Mouse (Mus musculus): ENCODE measurements around the gene Ldb2. TPM values are rescaled to one million over a fixed set of nuclear protein-coding genes. Genes with fewer than 3 reads are reported as not detected.

Gene Ldb2
- 8.8 and 10.4 TPM in 2 replicates for polyA plus RNA-seq (2016; fragmentation: Nextera tagmentation; extraction: Ambion mirVana)

GRCm38 (mm10) chr5:44799053-44799860, at the start of gene Ldb2:
Gene Ldb2, minus strand, starts transcription at chr5:44799680.
- Histone ChIP-seq H3K4me3 (peak within 1 kb of the TSS; percentile 52), H3K9ac (peak within 1 kb of the TSS; percentile 58), H3K36me3 (no peaks in the 10 kb centered on the region), H3K9me3 (replicated peaks) (no peaks in the 10 kb centered on the region), H3K27ac (ENCODE audit: poor library complexity, severe bottlenecking) (no peak within 1 kb of the TSS), H3K4me1 (replicated peaks) (no peaks in the 10 kb centered on the region), H3K4me2 (peak within 1 kb of the TSS; percentile 85), H3K27me3 (replicated peaks) (no peaks in the 10 kb centered on the region)
- peak; percentile 84 for ATAC-seq (ENCODE audit: insufficient number of reproducible peaks, low FRiP score)
- WGBS: 2% methylated on average over 19 of the region's 19 CpGs

GRCm38 (mm10) chr5:44831287-44831686, 31.8 kb upstream of the Ldb2 start:
- H3K27me3 ChIP-seq (replicated peaks): no peaks in the 10 kb centered on the region
- H3K4me2 ChIP-seq: no peak overlapping the region
- H3K9ac ChIP-seq: no peak overlapping the region
- H3K4me1 ChIP-seq (replicated peaks): no peaks in the 10 kb centered on the region
- no peak overlapping the region for H3K4me3 ChIP-seq
- ATAC-seq (ENCODE audit: insufficient number of reproducible peaks, low FRiP score): no peak
- no peaks in the 10 kb centered on the region for H3K36me3 ChIP-seq
- no peak overlapping the region for H3K27ac ChIP-seq (ENCODE audit: poor library complexity, severe bottlenecking)
- WGBS: 60% methylated on average over 5 of the region's 5 CpGs
- no peaks in the 10 kb centered on the region for H3K9me3 ChIP-seq (replicated peaks)

GRCm38 (mm10) chr5:44815506-44815905, 16.0 kb upstream of the Ldb2 start:
- Histone ChIP-seq H3K4me1 (replicated peaks) (no peaks in the 10 kb centered on the region), H3K9me3 (replicated peaks) (no peaks in the 10 kb centered on the region), H3K36me3 (no peaks in the 10 kb centered on the region), H3K4me3 (no peak overlapping the region), H3K4me2 (no peak overlapping the region), H3K27me3 (replicated peaks) (no peaks in the 10 kb centered on the region), H3K27ac (ENCODE audit: poor library complexity, severe bottlenecking) (no peak overlapping the region), H3K9ac (no peak overlapping the region)
- no peak for ATAC-seq (ENCODE audit: insufficient number of reproducible peaks, low FRiP score)
- WGBS: 48% methylated on average over 1 of the region's 1 CpGs

DNA sequence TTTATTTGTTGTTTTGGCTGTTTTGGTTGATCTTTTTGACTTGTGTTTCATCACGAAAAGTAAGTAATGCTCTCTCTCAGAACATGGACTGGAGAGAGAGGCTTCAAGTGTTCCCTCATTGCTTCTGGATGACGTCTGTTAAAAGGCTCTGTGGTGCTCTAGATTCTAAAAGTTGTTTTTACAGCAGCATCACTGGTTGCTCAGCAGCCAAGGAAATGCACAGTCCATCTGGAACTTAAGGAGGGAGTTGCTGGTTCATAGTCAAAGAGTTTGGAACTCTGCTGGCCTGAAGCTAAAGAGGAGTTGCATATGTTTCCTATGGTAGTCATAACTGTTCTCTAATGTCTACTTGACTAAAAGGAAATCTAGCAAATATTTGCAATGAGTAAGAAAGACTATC, 6.5 kb upstream of the Ldb2 start:
- no peak for ATAC-seq (ENCODE audit: insufficient number of reproducible peaks, low FRiP score)
- no peak overlapping the region for H3K9ac ChIP-seq
- no peaks in the 10 kb centered on the region for H3K9me3 ChIP-seq (replicated peaks)
- H3K4me1 ChIP-seq (replicated peaks): no peaks in the 10 kb centered on the region
- no peak overlapping the region for H3K4me3 ChIP-seq
- H3K27ac ChIP-seq (ENCODE audit: poor library complexity, severe bottlenecking): no peak overlapping the region
- no peaks in the 10 kb centered on the region for H3K36me3 ChIP-seq
- no peak overlapping the region for H3K4me2 ChIP-seq
- no peaks in the 10 kb centered on the region for H3K27me3 ChIP-seq (replicated peaks)
- WGBS: 61% methylated on average over 2 of the region's 2 CpGs

- H3K9me3 ChIP-seq (replicated peaks): no peaks in the 10 kb centered on the region
- H3K9ac ChIP-seq: no peak overlapping the region
- no peak overlapping the region for H3K27ac ChIP-seq (ENCODE audit: poor library complexity, severe bottlenecking)
- ATAC-seq (ENCODE audit: insufficient number of reproducible peaks, low FRiP score): no peak
- no peaks in the 10 kb centered on the region for H3K36me3 ChIP-seq
- no peak overlapping the region for H3K4me3 ChIP-seq
- no peaks in the 10 kb centered on the region for H3K27me3 ChIP-seq (replicated peaks)
- no peak overlapping the region for H3K4me2 ChIP-seq
- 34% methylated on average over 3 of the region's 3 CpGs for WGBS
- H3K4me1 ChIP-seq (replicated peaks): no peaks in the 10 kb centered on the region
Observed at GRCm38 (mm10) chr5:44801100-44801499, 1.6 kb upstream of the Ldb2 start.

- Histone ChIP-seq H3K27ac (ENCODE audit: poor library complexity, severe bottlenecking) (no peak overlapping the region), H3K9me3 (replicated peaks) (no peaks in the 10 kb centered on the region), H3K9ac (no peak overlapping the region; the same call in 1 of the 2 replicates), H3K36me3 (no peaks in the 10 kb centered on the region), H3K4me1 (replicated peaks) (no peaks in the 10 kb centered on the region), H3K4me2 (peak overlapping the region; percentile 85), H3K4me3 (peak overlapping the region; percentile 52), H3K27me3 (replicated peaks) (no peaks in the 10 kb centered on the region)
- ATAC-seq (ENCODE audit: insufficient number of reproducible peaks, low FRiP score): 0 out of 2 replicates have a peak, but pooled peaks have one; percentile 39
- WGBS: 15% methylated on average over 2 of the region's 2 CpGs
Observed at GRCm38 (mm10) chr5:44799861-44800260, 381 bp upstream of the Ldb2 start.

DNA sequence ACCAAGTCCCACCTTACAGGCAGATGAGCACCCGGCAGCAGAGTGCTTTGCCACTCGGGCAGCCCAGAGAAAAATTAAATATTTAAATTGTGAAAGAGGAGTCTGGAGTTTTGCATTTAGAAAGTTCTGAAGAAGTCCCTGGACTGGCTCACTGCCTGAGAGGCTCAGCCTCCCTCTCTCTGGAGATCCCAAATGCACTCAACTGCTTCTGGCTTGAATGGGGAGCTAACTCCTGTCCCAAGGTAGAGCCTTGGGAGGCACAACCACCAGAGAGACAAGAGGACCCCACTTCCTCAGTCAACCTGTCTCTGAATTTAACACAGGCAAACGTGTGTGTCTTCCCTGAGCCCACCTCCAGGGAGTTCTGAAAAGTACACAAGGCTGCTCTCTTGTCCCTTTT, 987 bp downstream of the Ldb2 start:
- no peak for ATAC-seq (ENCODE audit: insufficient number of reproducible peaks, low FRiP score)
- Histone ChIP-seq H3K27ac (ENCODE audit: poor library complexity, severe bottlenecking) (no peak overlapping the region), H3K9ac (peak overlapping the region; percentile 58; the same call in 1 of the 2 replicates), H3K4me3 (peak overlapping the region; percentile 52), H3K36me3 (no peaks in the 10 kb centered on the region), H3K27me3 (replicated peaks) (no peaks in the 10 kb centered on the region), H3K4me1 (replicated peaks) (no peaks in the 10 kb centered on the region), H3K4me2 (peak overlapping the region; percentile 85), H3K9me3 (replicated peaks) (no peaks in the 10 kb centered on the region)
- WGBS: 4% methylated on average over 3 of the region's 3 CpGs

DNA sequence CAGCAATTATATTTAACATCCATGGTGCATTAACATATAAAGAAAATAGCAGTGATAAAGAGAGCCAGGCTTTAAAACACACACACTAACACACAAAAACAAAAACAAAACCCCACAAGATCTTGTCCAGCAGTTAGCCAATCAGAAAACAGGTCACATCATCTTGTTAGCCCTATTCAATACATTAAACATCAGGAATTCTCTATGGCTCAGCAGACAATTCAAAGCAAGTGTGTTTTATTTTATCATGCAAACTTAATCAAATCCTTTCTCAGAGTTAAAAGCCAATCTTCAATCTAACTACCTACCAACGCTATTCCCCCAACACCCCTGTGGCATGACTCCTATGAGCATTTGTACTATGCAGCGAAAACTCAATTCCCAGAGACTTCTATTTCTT, 1.4 kb downstream of the Ldb2 start:
- 23% methylated on average over 2 of the region's 2 CpGs for WGBS
- peak overlapping the region; percentile 52 for H3K4me3 ChIP-seq
- H3K4me2 ChIP-seq: peak overlapping the region; percentile 85
- H3K36me3 ChIP-seq: no peaks in the 10 kb centered on the region
- ATAC-seq (ENCODE audit: insufficient number of reproducible peaks, low FRiP score): no peak
- no peaks in the 10 kb centered on the region for H3K9me3 ChIP-seq (replicated peaks)
- H3K27ac ChIP-seq (ENCODE audit: poor library complexity, severe bottlenecking): no peak overlapping the region
- no peaks in the 10 kb centered on the region for H3K27me3 ChIP-seq (replicated peaks)
- peak overlapping the region; percentile 58; the same call in 1 of the 2 replicates for H3K9ac ChIP-seq
- no peaks in the 10 kb centered on the region for H3K4me1 ChIP-seq (replicated peaks)

GRCm38 (mm10) chr5:44784591-44784990, 14.9 kb downstream of the Ldb2 start:
- no peaks in the 10 kb centered on the region for H3K27me3 ChIP-seq (replicated peaks)
- H3K4me2 ChIP-seq: no peak overlapping the region
- WGBS: 62% methylated on average over 3 of the region's 3 CpGs
- no peaks in the 10 kb centered on the region for H3K9me3 ChIP-seq (replicated peaks)
- H3K36me3 ChIP-seq: no peaks in the 10 kb centered on the region
- ATAC-seq (ENCODE audit: insufficient number of reproducible peaks, low FRiP score): no peak
- H3K4me1 ChIP-seq (replicated peaks): no peaks in the 10 kb centered on the region
- no peak overlapping the region for H3K27ac ChIP-seq (ENCODE audit: poor library complexity, severe bottlenecking)
- H3K4me3 ChIP-seq: no peak overlapping the region
- H3K9ac ChIP-seq: no peak overlapping the region

GRCm38 (mm10) chr5:44779340-44779739, 20.1 kb downstream of the Ldb2 start:
- Histone ChIP-seq H3K9ac (no peak overlapping the region), H3K9me3 (replicated peaks) (no peaks in the 10 kb centered on the region), H3K27me3 (replicated peaks) (no peaks in the 10 kb centered on the region), H3K27ac (ENCODE audit: poor library complexity, severe bottlenecking) (no peak overlapping the region), H3K4me2 (no peak overlapping the region), H3K4me3 (no peak overlapping the region), H3K36me3 (no peaks in the 10 kb centered on the region), H3K4me1 (replicated peaks) (no peaks in the 10 kb centered on the region)
- ATAC-seq (ENCODE audit: insufficient number of reproducible peaks, low FRiP score): no peak
- 61% methylated on average over 4 of the region's 4 CpGs for WGBS

- ATAC-seq (ENCODE audit: insufficient number of reproducible peaks, low FRiP score): no peak
- no peak overlapping the region for H3K9ac ChIP-seq
- no peaks in the 10 kb centered on the region for H3K36me3 ChIP-seq
- no peak overlapping the region for H3K4me2 ChIP-seq
- H3K27ac ChIP-seq (ENCODE audit: poor library complexity, severe bottlenecking): no peak overlapping the region
- H3K27me3 ChIP-seq (replicated peaks): no peaks in the 10 kb centered on the region
- no peaks in the 10 kb centered on the region for H3K9me3 ChIP-seq (replicated peaks)
- H3K4me1 ChIP-seq (replicated peaks): no peaks in the 10 kb centered on the region
- no peak overlapping the region for H3K4me3 ChIP-seq
- 81% methylated on average over 8 of the region's 8 CpGs for WGBS
Observed at GRCm38 (mm10) chr5:44768472-44768871, 31.0 kb downstream of the Ldb2 start.

DNA sequence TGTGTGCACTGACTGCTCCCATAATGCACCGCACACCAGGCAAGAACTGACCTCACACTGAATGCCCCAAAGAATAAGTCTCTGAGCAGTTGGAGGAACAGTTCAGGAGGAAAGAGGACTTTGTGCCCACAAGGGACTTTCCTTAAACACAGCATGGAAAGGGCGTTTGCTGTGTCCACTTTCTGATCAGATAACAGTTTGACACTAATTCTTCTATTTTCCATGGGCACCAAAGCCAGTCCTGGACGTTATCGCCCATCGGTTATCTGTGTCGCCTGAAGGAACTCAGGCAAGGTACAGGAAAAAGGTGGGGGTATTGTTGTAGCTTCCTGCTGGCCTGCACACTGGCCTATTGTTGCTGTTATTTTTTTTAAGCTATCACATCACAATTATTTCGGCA, 34.6 kb downstream of the Ldb2 start:
- peak; percentile 73 for ATAC-seq (ENCODE audit: insufficient number of reproducible peaks, low FRiP score)
- no peaks in the 10 kb centered on the region for H3K36me3 ChIP-seq
- no peak overlapping the region for H3K4me3 ChIP-seq
- H3K9me3 ChIP-seq (replicated peaks): no peaks in the 10 kb centered on the region
- no peak overlapping the region for H3K4me2 ChIP-seq
- no peaks in the 10 kb centered on the region for H3K4me1 ChIP-seq (replicated peaks)
- no peaks in the 10 kb centered on the region for H3K27me3 ChIP-seq (replicated peaks)
- no peak overlapping the region for H3K9ac ChIP-seq
- 49% methylated on average over 7 of the region's 7 CpGs for WGBS
- no peak overlapping the region for H3K27ac ChIP-seq (ENCODE audit: poor library complexity, severe bottlenecking)

All from heart, embryonic 12.5 days (tissue).